Mouse (Mus musculus): ENCODE measurements around the gene Cacna1a.
"Not testable (repeated sequence)": the region's sequence is repeated elsewhere in the genome, so short reads cannot be mapped to it uniquely, and the experiment has no call there.

Gene Cacna1a

GRCm38 (mm10) chr8:84466932-84467331, 78.7 kb downstream of the Cacna1a start:
- ATAC-seq (ENCODE audit: insufficient number of reproducible peaks, low FRiP score, low TSS enrichment), result peak; percentile 69

- ATAC-seq (ENCODE audit: insufficient number of reproducible peaks, low FRiP score, low TSS enrichment), result no peak
Measured at GRCm38 (mm10) chr8:84469076-84469475, 80.8 kb downstream of the Cacna1a start.

DNA sequence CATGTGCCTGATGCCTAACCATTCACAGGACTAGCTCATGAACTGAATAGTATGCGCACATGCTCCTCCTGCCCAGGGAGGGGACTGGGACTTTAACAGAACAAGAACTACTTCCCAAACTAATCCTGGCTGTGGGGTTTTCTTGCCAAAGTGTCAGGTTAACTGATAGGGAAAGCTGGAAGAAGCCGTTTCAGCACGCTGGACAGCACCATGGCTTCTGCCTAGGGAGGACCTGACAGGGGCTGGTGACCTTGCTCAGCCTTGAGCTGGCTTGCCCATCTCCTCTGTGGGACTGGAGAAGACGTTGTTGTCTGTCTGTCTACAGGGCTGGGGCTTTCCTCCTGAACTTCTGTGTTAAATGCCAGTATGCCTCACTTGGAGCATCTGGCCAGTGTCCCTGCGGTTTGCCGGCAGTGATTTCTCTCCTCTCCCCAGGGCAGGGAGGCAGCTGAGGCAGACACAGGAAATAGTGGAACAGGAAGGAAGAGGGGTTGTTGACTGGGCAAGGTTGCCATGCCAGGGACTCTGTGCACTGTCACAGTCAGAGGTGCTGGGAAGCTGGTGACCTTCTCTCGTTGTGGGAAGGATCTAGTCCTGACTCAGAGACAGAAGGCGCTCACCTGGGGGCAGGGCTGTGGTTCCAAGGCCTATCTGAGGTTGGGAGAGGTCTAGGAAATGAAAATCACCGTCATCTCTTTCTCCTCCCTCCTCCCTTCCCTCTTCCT, 83.2 kb downstream of the Cacna1a start:
- ATAC-seq (ENCODE audit: insufficient number of reproducible peaks, low FRiP score, low TSS enrichment), result peak; percentile 74

- no peak for ATAC-seq (ENCODE audit: insufficient number of reproducible peaks, low FRiP score, low TSS enrichment)
Measured at GRCm38 (mm10) chr8:84474456-84474855, 86.2 kb downstream of the Cacna1a start.

- ATAC-seq (ENCODE audit: insufficient number of reproducible peaks, low FRiP score, low TSS enrichment), result no peak
Measured at GRCm38 (mm10) chr8:84477341-84477740, 89.1 kb downstream of the Cacna1a start.

- ATAC-seq (ENCODE audit: insufficient number of reproducible peaks, low FRiP score, low TSS enrichment), result no peak
Measured at GRCm38 (mm10) chr8:84483004-84483403, 94.8 kb downstream of the Cacna1a start.

DNA sequence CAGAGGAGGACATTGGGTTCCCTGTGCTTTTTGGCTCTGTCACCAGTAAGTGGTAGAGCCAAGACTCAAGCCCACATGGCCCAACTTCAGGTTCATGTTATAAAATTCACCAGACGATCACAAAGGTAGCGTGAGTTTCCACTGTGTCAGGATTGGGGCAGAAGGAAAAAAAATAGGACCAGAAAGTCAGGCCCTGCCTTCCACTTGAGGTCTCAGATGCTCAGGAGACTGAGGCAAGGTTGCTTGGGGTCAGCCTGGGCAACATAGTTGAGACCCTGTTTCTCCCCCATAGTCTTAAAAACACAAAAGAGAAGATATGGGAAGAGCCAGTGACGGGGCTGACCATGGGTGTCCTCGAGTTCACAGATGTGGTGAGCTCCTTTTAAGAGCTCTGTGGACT, 97.1 kb downstream of the Cacna1a start:
- ATAC-seq (ENCODE audit: insufficient number of reproducible peaks, low FRiP score, low TSS enrichment), result no peak

DNA sequence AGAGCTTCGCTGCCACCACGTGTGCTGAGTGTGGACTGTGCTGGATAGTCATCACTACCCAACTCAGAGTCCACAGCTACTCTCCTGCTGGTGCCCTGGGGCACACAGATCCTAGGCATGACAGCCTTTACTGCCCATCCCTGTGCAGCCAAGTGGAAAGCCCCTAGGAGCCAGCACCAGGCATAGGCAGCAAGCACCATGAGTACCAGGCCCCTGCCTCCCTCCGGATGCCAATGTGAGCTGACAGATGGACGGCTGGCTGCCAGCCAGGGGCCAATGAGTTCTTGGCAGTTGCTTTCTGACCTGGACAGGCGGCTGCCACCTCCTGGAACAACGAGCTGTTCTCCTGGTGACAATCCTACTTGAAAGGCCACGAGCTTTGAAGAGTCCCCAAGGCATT, 97.6 kb downstream of the Cacna1a start:
- ATAC-seq (ENCODE audit: insufficient number of reproducible peaks, low FRiP score, low TSS enrichment), result peak; percentile 94

GRCm38 (mm10) chr8:84489223-84489622, 101.0 kb downstream of the Cacna1a start:
- no peak for ATAC-seq (ENCODE audit: insufficient number of reproducible peaks, low FRiP score, low TSS enrichment)

- no peak for ATAC-seq (ENCODE audit: insufficient number of reproducible peaks, low FRiP score, low TSS enrichment)
Measured at GRCm38 (mm10) chr8:84494541-84495084, 106.4 kb downstream of the Cacna1a start.

GRCm38 (mm10) chr8:84501181-84501580, 112.9 kb downstream of the Cacna1a start:
- ATAC-seq (ENCODE audit: insufficient number of reproducible peaks, low FRiP score, low TSS enrichment), result no peak

GRCm38 (mm10) chr8:84501671-84502308, 113.5 kb downstream of the Cacna1a start:
- no peak for ATAC-seq (ENCODE audit: insufficient number of reproducible peaks, low FRiP score, low TSS enrichment)

DNA sequence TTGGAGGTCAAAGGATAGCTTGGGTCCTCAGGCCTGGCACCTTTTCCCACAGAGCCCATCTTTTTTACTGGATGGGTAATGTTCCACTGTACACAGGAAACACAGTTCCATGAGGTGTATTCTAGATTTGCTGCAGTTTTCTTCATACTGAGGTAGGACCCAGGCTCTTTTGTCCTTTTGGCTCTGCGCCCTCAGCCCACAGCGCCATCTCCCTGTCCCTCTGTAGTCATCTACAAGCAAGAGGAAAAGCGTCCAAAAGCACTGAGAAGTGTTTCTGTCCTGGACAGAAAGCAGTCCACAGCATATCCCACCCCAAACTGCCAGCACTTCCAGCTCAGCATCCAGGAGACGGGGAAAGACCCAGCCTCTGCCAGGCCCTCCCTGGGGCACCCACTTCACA, 114.4 kb downstream of the Cacna1a start:
- no peak for ATAC-seq (ENCODE audit: insufficient number of reproducible peaks, low FRiP score, low TSS enrichment)

GRCm38 (mm10) chr8:84507220-84507619, 119.0 kb downstream of the Cacna1a start:
- no peak for ATAC-seq (ENCODE audit: insufficient number of reproducible peaks, low FRiP score, low TSS enrichment)

DNA sequence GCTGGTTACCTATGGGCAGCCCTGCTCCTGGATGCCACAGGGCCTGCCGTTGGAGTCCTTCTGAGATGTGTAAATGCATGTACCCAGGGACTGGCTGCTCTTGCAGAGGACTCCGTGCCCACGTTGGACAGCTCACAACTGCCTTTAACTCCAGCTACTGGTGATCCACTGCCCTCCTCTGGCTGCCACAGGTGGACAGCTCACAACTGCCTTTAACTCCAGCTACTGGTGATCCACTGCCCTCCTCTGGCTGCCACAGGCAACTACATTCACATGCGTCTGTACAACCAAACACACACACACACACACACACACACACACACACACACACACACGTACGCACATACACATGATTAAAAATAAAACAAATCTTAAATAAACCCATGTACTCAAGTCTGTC, 121.5 kb downstream of the Cacna1a start:
- not testable (repeated sequence) for ATAC-seq (ENCODE audit: insufficient number of reproducible peaks, low FRiP score, low TSS enrichment)

- ATAC-seq (ENCODE audit: insufficient number of reproducible peaks, low FRiP score, low TSS enrichment), result peak; percentile 60
Measured at GRCm38 (mm10) chr8:84511621-84512020, 123.4 kb downstream of the Cacna1a start.

GRCm38 (mm10) chr8:84513765-84514164, 125.5 kb downstream of the Cacna1a start:
- ATAC-seq (ENCODE audit: insufficient number of reproducible peaks, low FRiP score, low TSS enrichment), result 0 out of 2 replicates have a peak, but pooled peaks have one; percentile 28

- ATAC-seq (ENCODE audit: insufficient number of reproducible peaks, low FRiP score, low TSS enrichment), result no peak
Measured at GRCm38 (mm10) chr8:84518180-84518579, 129.9 kb downstream of the Cacna1a start.

DNA sequence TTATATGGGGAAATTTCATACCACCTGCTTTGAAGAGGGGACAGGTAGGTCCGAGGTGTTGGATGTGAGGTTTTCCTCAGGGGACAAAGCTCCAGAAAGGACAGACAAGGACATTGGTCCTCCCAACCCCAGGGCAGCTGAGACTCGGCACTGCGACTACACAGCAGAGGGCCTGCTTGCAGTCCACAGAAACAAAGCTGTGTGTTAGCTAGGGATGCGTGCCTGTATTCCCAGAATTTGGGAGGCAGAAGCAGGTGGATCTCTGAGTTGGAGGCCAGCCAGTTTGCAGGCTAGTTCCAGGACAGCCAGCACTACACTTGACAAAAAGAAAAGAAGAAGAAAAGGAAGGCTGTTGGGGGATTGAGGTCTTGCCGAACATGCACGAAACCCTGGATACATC, 130.5 kb downstream of the Cacna1a start:
- ATAC-seq (ENCODE audit: insufficient number of reproducible peaks, low FRiP score, low TSS enrichment), result no peak

GRCm38 (mm10) chr8:84519767-84520626, 131.8 kb downstream of the Cacna1a start:
- ATAC-seq (ENCODE audit: insufficient number of reproducible peaks, low FRiP score, low TSS enrichment), result no peak

DNA sequence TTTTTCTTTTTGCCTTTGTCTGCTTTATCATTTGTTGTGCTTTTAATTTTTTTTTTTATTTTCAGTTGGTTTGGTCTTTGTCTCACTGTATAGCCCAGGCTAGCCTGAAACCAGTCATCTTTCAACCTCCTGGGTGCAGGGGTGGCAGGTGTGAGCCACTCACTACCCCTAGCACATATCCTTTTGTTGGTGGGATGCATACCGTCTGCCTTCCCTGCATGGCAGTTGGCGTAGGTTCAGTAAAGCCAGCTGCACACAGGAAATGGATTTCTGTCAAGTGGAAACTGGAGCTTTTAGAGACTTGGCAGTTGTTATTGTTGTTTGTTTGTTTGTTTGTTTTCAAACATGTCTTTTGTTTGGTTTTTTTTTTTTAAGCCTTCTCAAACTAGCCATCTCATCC, 132.8 kb downstream of the Cacna1a start:
- no peak for ATAC-seq (ENCODE audit: insufficient number of reproducible peaks, low FRiP score, low TSS enrichment)
